Mouse (Mus musculus) heart, embryonic 14.5 days (tissue): ENCODE data around the gene Dock9. TPM values are rescaled to one million over a fixed set of nuclear protein-coding genes. Genes with fewer than 3 reads are reported as not detected.

Experiments
- ATAC-seq: fragments of 200-750 bp; cut with Nextera tagmentation; 2 replicates; pipeline ENCODE4 v1.8.0; 2017; ENCODE audit warnings: low read depth, moderate TSS enrichment; ENCODE audit not compliant: insufficient number of reproducible peaks, insufficient read depth, low FRiP score
- H3K27ac ChIP-seq, 2 experiments: fragments of 200-500 bp in 1 of 2; fragments of 300-500 bp in 1 of 2; sonication (generic) in 1 of 2; replicated peaks in 1 of 2; 2 replicates each; pipeline ENCODE4 v1.5.1; 2012 to 2014; ENCODE audit warnings: low read depth in 2 of 2, low read length in 2 of 2, control low read depth in 1 of 2, mild to moderate bottlenecking in 1 of 2, mixed read lengths in 1 of 2; ENCODE audit not compliant: control insufficient read depth in 1 of 2, insufficient read depth in 1 of 2
- H3K27me3 ChIP-seq: fragments of 300-500 bp; sonication (generic); 2 replicates; pipeline ENCODE4 v1.6.1; 2014; ENCODE audit warnings: mild to moderate bottlenecking, low read length, control low read depth; ENCODE audit not compliant: control insufficient read depth, insufficient read depth
- H3K36me3 ChIP-seq: fragments of 300-500 bp; sonication (generic); 2 replicates; pipeline ENCODE4 v1.6.1; 2014; ENCODE audit warnings: mild to moderate bottlenecking, control low read depth, low read length, mixed read lengths; ENCODE audit not compliant: control insufficient read depth, insufficient read depth
- H3K4me1 ChIP-seq, 2 experiments: fragments of 200-500 bp in 1 of 2; fragments of 300-500 bp in 1 of 2; sonication (generic) in 1 of 2; 2 replicates each; pipeline ENCODE4 v1.6.1; 2012 to 2014; ENCODE audit warnings: low read length in 2 of 2, control low read depth in 1 of 2, mixed read lengths in 1 of 2; ENCODE audit not compliant: control insufficient read depth in 2 of 2, insufficient read depth in 2 of 2
- H3K4me2 ChIP-seq: fragments of 300-500 bp; sonication (generic); 2 replicates; pipeline ENCODE4 v1.6.1; 2014; ENCODE audit warnings: mild to moderate bottlenecking, low read length
- H3K4me3 ChIP-seq, 2 experiments: fragments of 200-500 bp in 1 of 2; fragments of 300-500 bp in 1 of 2; sonication (generic) in 1 of 2; 2 replicates each; pipeline ENCODE4 v1.5.1; 2012 to 2014; ENCODE audit warnings: low read length in 2 of 2, mild to moderate bottlenecking in 2 of 2, control low read depth in 1 of 2, low read depth in 1 of 2, moderate library complexity in 1 of 2; ENCODE audit not compliant: control insufficient read depth in 1 of 2, insufficient read depth in 1 of 2
- H3K9ac ChIP-seq: fragments of 300-500 bp; sonication (generic); 2 replicates; pipeline ENCODE4 v1.6.1; 2014; ENCODE audit warnings: mild to moderate bottlenecking, low read length
- H3K9me3 ChIP-seq: fragments of 300-500 bp; sonication (generic); 2 replicates; pipeline ENCODE4 v1.6.1; 2016; ENCODE audit warnings: low read length, control low read depth; ENCODE audit not compliant: control insufficient read depth
- WGBS: fragments of 180-500 bp; shearing (Covaris S2); extraction: QIAGEN DNeasy Blood & Tissue Kit; methylation state at CpG from one replicate; pipeline ENCODE4 v1.1.7; 2014; 5-methylcytosine and 5-hydroxymethylcytosine counted together
- polyA plus RNA-seq: library from polyadenylated mRNA; unstranded; fragments of >200 nt; fragmentation: Nextera tagmentation; extraction: Ambion mirVana; gene quantifications from 2 replicates; pipeline ENCODE4 v1.2.1, GENCODE M21; 2014

Gene Dock9
- polyA plus RNA-seq, 1 experiment from 2014 or later: 8.4 TPM

DNA sequence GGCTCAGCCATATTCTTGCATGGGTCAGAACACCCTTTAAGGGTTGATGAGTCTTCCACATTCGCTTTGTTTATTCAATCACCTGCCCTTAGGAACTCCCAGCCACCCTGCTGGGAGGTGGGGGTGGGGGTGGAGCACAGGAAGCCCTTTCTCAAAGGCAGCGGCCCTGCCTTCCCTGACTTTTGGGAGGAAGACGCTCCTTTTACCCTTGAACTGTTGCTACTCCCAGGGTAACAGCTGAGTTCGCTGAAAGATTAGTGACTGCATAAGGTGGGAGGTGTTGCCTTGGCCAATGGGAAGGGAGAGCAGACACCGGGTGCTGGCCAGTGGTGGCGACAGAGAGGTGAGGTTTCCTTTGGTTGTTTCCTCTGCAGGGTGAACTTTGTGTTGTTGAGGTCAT lies 291.3 kb downstream of the Dock9 start:
- H3K9ac ChIP-seq: no peak overlapping the region
- ATAC-seq: no peak
- H3K4me2 ChIP-seq: no peak overlapping the region
- H3K27ac ChIP-seq: no peak overlapping the region
- no peaks in the 10 kb centered on the region for H3K36me3 ChIP-seq
- peaks cover 3 to 5% of the 10 kb centered on the region in 2 experiments; a peak in 2 of 4 replicates for H3K4me1 ChIP-seq
- 18% methylated on average over 6 of the region's 6 CpGs for WGBS
- no peaks in the 10 kb centered on the region for H3K9me3 ChIP-seq
- H3K27me3 ChIP-seq: peaks cover 33% of the 10 kb centered on the region
- no peak overlapping the region for H3K4me3 ChIP-seq

DNA sequence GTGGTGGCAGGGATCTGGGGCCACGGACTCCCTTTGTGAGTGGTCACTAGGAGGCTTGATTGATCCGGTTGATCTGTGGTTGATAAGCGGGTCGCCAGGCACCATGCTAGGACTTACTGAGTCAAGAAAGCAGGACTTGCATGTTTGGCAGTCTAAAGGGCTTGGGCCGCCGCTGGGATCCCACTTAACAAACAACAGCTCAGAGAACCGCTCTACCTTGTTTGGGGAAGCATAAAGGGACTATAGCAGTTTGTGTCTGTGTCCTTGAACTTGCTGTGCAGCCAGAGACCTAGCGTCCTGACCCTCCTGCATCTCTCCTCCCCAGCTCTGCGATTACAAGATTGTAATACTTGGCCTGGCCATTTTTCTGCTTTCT lies 292.2 kb downstream of the Dock9 start:
- ATAC-seq: no peak
- Histone ChIP-seq H3K27me3 (peaks cover 36% of the 10 kb centered on the region), H3K27ac (no peak overlapping the region), H3K4me2 (peak overlapping the region; percentile 66), H3K9me3 (no peaks in the 10 kb centered on the region), H3K9ac (no peak overlapping the region), H3K36me3 (no peaks in the 10 kb centered on the region), H3K4me1 (peaks cover 3 to 5% of the 10 kb centered on the region in 2 experiments; a peak in 2 of 4 replicates), H3K4me3 (peak overlapping the region in 1 of 2 experiments; percentile 26; a peak in 1 of 4 replicates)
- WGBS: 37% methylated on average over 9 of the region's 9 CpGs

DNA sequence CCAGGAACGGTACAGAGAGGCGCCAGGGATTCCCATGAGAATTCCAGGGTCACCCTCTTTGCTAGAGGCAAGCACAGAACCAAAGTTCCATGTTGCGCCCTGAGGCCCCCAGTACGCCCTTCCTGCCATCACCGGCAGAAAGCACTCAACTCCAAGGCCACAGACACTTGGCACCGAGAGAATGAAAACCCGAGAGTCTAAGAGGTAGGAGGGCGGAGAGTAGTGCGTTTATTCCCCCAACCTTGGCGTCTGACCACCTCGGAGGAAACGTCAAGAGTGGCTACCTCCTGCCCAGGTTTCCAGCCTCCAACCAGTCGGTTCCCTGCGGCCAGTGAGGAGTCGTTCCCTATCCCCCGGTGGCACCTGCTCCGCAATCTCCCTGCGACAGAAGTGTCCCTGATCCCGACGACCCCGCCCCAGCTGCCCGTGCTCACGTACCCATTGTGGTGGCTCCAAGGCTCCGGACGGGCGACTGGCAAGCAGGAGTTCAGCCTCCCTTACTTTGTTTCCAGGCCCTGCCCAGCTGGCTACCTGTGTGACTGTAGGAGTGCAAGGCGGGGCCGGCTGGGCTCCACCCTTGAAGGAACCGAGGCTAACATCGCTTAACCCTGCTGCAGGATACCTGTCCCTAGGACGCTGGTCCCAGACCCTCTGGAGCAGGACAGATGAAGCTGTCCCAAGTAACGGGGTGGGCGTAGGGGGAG lies 292.7 kb downstream of the Dock9 start, which contains the start of gene Slc15a1:
Gene Slc15a1 (minus strand): TSS at position 472 of the 704 bp plus-strand sequence.
- Histone ChIP-seq H3K4me1 (peaks cover 3 to 5% of the 10 kb centered on the region in 2 experiments; a peak in 2 of 4 replicates), H3K27ac (no peak within 1 kb of the TSS), H3K27me3 (peaks cover 36% of the 10 kb centered on the region), H3K36me3 (no peaks in the 10 kb centered on the region), H3K9me3 (no peaks in the 10 kb centered on the region), H3K4me2 (peak within 1 kb of the TSS; percentile 66), H3K9ac (peak within 1 kb of the TSS; percentile 39; the same call in 1 of the 2 replicates), H3K4me3 (peak within 1 kb of the TSS; percentile 2 to 26)
- 10% methylated on average over 33 of the region's 33 CpGs for WGBS
- no peak for ATAC-seq

DNA sequence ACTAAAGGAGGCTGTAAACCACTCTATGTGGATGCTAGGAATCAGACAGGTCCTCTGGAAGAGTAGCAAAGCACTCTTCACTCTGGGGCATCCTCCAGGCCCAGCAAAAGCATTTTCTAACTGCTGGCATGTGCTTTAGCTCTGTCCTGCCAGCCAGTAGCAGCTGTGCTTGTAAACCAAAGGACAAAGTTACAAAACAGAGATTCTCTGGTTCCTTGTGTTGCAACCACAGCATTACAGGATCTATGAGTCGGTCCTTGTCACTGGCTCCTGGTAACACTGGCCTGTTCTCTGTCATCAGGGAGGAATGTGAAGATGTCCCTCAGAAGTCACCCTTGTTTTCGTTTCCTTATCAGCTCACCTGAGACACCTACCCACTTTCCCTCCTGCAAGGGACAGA lies 297.1 kb downstream of the Dock9 start:
- H3K9me3 ChIP-seq: no peaks in the 10 kb centered on the region
- H3K4me1 ChIP-seq: no peaks in the 10 kb centered on the region; a peak in 1 of 4 replicates
- H3K27ac ChIP-seq: no peak overlapping the region
- WGBS: 52% methylated on average over 2 of the region's 2 CpGs
- no peak for ATAC-seq
- H3K4me2 ChIP-seq: no peak overlapping the region
- H3K4me3 ChIP-seq: no peak overlapping the region
- H3K9ac ChIP-seq: no peak overlapping the region
- H3K27me3 ChIP-seq: peaks cover 23% of the 10 kb centered on the region
- H3K36me3 ChIP-seq: no peaks in the 10 kb centered on the region

DNA sequence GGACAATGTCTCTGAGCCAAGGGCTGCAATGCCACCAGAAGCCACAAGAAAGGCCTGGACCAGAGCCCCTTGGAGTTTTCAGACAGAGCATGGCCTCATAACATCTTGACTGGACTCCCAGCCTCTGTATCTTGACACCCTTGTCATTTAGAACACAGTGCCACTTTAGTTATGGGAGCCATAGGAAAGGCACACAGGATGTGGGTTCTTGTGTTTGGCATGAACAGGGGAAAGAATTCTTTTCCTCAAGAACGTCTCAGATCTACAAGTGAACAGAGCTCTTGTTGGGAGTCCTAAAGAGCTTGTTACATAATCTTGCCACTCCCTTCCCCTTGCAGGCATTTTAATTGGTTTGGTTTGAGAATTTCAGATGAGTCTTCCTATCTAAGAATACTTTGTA lies 297.9 kb downstream of the Dock9 start:
- Histone ChIP-seq H3K4me1 (no peaks in the 10 kb centered on the region; a peak in 1 of 4 replicates), H3K27ac (no peak overlapping the region), H3K36me3 (no peaks in the 10 kb centered on the region), H3K9ac (no peak overlapping the region), H3K4me3 (no peak overlapping the region), H3K4me2 (no peak overlapping the region), H3K27me3 (peaks cover 16% of the 10 kb centered on the region), H3K9me3 (no peaks in the 10 kb centered on the region)
- ATAC-seq: no peak
- 32% methylated on average over 1 of the region's 1 CpGs for WGBS

DNA sequence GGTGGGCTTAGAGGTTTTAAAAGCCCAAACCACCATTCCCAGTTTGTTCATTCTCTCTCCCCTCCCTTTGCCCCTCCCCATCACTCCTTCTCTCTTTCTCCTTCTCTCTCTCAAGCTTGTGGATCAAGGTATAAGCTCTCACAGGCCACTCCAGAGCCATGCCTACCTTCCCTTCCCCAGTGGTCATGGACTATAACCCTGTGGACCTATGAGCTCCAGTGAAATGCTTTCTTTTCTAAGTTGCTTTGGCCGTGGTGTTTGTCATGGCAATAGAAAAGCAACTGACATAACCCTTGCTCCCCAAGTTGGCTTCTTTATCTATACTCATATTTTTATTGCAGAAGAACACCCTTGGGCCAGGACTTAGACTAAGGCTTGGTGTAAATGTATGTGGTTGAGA lies 299.8 kb downstream of the Dock9 start:
- ATAC-seq: no peak
- 72% methylated on average over 1 of the region's 1 CpGs for WGBS
- H3K27me3 ChIP-seq: peaks cover 3% of the 10 kb centered on the region; the same call in 1 of the 2 replicates
- H3K4me3 ChIP-seq: no peak overlapping the region
- no peak overlapping the region for H3K27ac ChIP-seq
- H3K36me3 ChIP-seq: no peaks in the 10 kb centered on the region
- H3K4me1 ChIP-seq: peaks cover 7% of the 10 kb centered on the region in 2 experiments
- no peaks in the 10 kb centered on the region for H3K9me3 ChIP-seq
- no peak overlapping the region for H3K4me2 ChIP-seq
- no peak overlapping the region for H3K9ac ChIP-seq

DNA sequence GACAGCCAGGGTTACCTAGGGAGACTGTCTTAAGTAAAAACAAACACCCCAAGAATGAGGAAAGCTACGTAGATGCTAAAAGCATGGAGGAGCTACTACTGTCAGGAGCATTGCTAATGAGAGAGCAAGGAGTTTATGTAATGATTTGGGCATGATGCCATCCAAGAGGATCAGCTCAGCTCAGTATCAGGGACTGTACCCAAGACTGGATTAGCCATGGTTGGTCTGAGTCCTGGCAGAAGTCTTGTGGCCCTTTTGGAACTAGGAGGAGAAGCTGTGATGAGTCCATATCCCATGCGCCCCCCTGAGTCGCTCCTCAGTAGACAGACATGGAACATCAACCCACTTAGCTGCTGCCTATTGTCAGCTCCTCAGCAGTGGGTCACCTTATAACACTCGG lies 301.9 kb downstream of the Dock9 start:
- H3K9ac ChIP-seq: no peak overlapping the region
- H3K27ac ChIP-seq: no peak overlapping the region
- no peaks in the 10 kb centered on the region for H3K9me3 ChIP-seq
- WGBS: 80% methylated on average over 4 of the region's 4 CpGs
- H3K4me1 ChIP-seq: peaks cover 16 to 17% of the 10 kb centered on the region in 2 experiments
- no peaks in the 10 kb centered on the region for H3K36me3 ChIP-seq
- no peak for ATAC-seq
- H3K4me3 ChIP-seq: no peak overlapping the region
- H3K27me3 ChIP-seq: no peaks in the 10 kb centered on the region
- H3K4me2 ChIP-seq: no peak overlapping the region

DNA sequence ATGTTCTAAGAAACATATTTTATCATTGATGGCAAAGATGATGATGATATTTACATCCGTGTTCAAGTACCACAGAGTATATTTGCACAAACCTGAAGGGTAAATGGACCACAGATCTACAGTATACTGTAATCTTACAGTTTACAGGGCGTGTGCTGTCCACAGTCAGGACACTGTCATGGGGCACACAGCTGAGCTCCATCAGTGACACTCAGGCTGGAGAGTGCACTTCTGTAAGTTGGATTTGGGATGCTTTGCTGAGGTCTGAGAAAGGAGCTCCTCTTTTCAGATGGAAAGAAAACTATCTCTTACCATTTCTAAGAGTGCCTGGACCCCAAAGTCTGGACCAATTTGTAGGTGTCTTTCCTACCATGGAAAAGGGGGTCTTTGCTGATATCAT lies 302.5 kb downstream of the Dock9 start:
- H3K9ac ChIP-seq: no peak overlapping the region
- H3K4me2 ChIP-seq: no peak overlapping the region
- no peak for ATAC-seq
- no peak overlapping the region for H3K27ac ChIP-seq
- H3K36me3 ChIP-seq: no peaks in the 10 kb centered on the region
- H3K4me1 ChIP-seq: peaks cover 16 to 17% of the 10 kb centered on the region in 2 experiments
- no peaks in the 10 kb centered on the region for H3K27me3 ChIP-seq
- WGBS: 81% methylated on average over 2 of the region's 2 CpGs
- H3K9me3 ChIP-seq: no peaks in the 10 kb centered on the region
- H3K4me3 ChIP-seq: no peak overlapping the region
